Comparison of ENCODE assay signal across 23 mouse cellular contexts in genomic region chr1:99619221-99619620, GRCm38 (mm10).
"Had no signal": no experiment of that assay in that cellular context is flagged by ENCODE, and none has a peak within 500 bp of the region (broad histone marks: within the 10 kb centered on the region; RNA-seq: fewer than 3 reads in every experiment).

No protein-coding gene starts in this region.

- DNase-seq: gastrocnemius, adult 2 months; gastrocnemius, postnatal 10 days; gastrocnemius, postnatal 25 days; heart, adult 18-20 months; heart, postnatal 10 days; heart, postnatal 4 days; kidney, adult 18-20 months; kidney, adult 8-10 months; kidney, postnatal 10 days; kidney, postnatal 25 days; kidney, postnatal 4 days; liver; liver, embryonic 13.5 days had no signal

- H3K4me3 ChIP-seq: gastrocnemius, adult 2 months; heart, embryonic 10.5 days; heart, embryonic 12.5 days; hindbrain, embryonic 10.5 days; hindbrain, embryonic 13.5 days; hindbrain, embryonic 15.5 days; intestine, embryonic 15.5 days; layer of hippocampus, adult 2 months; limb, embryonic 10.5 days; limb, embryonic 12.5 days; liver, embryonic 13.5 days; liver, embryonic 15.5 days had no signal

- H3K27ac ChIP-seq: gastrocnemius, adult 2 months; heart, embryonic 10.5 days; hindbrain, embryonic 10.5 days; hindbrain, embryonic 13.5 days; hindbrain, embryonic 15.5 days; intestine, embryonic 15.5 days; layer of hippocampus, adult 2 months; limb, embryonic 10.5 days; limb, embryonic 12.5 days; liver, embryonic 13.5 days; liver, embryonic 15.5 days had no signal
